Mouse (Mus musculus): ENCODE results near the gene Fam98c. TPM values are rescaled to one million over a fixed set of nuclear protein-coding genes. Genes with fewer than 3 reads are reported as not detected.
A peak's percentile ranks its signal among the peaks of the same experiment; 100 is the strongest.
"Not testable (repeated sequence)": the region's sequence is repeated elsewhere in the genome, so short reads cannot be mapped to it uniquely, and the experiment has no call there.

Fam98c gene
- total RNA-seq, 2 experiments from 2014 or later: 25.1 to 26.0 TPM

DNA sequence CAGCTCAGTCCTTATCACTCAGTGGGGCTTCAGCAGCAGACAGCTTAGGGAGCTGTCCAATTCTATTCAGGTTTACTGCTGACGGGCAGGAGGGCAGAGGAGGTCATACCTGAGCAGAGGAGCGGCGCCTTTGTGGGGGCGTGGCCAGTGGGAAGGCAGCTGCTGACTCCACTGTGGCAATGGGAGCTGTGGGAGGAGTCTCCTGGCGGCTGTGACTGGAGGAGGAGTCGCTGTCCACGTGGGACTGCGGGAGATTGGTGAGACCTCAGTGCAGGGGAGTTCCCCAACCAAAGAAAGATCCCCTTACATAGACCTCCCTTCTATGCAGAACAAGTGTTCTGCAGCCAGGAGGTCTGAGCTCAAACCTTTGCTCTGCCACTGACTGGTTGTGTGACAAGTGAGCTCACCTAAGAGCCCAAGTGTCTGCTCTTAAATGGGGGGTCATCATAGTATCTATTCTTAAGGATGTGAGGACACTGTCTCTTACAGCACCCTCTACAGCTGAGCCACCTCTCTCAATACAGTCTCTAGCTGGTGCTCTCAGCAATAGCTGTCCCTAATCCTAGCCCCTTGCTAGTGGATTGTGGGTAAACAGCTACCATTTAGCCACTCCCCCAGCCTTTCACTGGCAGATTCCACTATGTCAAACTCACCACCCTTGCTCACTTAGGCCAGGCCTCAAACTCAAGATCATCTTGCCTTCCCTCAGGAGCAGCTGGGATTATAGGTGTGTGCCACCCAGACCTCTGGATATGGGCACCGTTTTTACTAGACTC, 6.9 kb upstream of the Fam98c start:
- DNase-seq (ENCODE audit: extremely low spot score in 1 of 2, low spot score in 2 of 2): peak in 1 of 2 experiments; percentile 48
- intact Hi-C loops (cut with DNase I): no loop called here

DNA sequence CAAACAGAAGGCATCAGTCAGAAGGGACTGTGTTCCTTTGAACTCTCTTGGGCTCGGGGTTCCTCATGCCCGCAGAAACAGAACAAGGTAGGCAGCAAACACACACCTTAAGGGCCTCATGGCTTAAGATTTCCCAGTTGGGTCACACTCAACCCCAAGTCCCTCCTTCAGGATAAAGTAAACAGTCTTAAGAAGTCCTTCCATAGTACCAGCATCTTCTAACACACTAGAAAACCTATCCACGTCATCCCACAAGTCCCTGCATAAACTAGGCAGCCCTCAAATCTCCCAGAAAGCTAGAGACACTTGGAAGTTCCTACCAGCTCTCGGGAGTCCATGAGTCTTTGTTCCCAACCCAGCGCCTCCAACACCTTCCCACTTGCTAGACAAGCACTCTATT, 6.3 kb upstream of the Fam98c start:
- DNase-seq (ENCODE audit: extremely low spot score in 1 of 2, low spot score in 2 of 2): no peak
- intact Hi-C loops (cut with DNase I): no loop called here

DNA sequence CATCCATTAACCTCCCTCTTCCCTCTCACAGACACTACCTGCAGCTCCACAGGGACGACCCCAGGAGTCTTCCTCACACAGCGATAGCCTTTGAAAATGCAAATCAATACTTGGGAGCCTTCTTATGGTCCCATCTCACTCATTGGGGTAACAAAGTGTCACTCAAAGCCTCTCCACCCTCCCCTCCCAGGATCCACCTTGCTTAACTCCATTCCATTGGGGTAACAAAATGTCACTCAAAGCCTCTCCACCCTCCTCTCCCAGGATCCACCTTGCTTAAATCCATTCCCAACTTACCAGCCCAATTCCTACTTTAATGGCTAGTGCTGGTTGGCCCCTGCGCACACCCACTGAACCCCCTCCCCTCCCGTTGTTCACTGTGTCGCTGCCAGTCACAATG, 2.2 kb upstream of the Fam98c start:
- no peak for DNase-seq (ENCODE audit: extremely low spot score in 1 of 2, low spot score in 2 of 2)
- intact Hi-C loops (cut with DNase I): no loop called here

GRCm38 (mm10) chr7:29155196-29155837, 717 bp downstream of the Fam98c start:
- DNase-seq (ENCODE audit: extremely low spot score in 1 of 2, low spot score in 2 of 2): peak; percentile 85 to 95
- intact Hi-C loops (cut with DNase I): no loop called here

DNA sequence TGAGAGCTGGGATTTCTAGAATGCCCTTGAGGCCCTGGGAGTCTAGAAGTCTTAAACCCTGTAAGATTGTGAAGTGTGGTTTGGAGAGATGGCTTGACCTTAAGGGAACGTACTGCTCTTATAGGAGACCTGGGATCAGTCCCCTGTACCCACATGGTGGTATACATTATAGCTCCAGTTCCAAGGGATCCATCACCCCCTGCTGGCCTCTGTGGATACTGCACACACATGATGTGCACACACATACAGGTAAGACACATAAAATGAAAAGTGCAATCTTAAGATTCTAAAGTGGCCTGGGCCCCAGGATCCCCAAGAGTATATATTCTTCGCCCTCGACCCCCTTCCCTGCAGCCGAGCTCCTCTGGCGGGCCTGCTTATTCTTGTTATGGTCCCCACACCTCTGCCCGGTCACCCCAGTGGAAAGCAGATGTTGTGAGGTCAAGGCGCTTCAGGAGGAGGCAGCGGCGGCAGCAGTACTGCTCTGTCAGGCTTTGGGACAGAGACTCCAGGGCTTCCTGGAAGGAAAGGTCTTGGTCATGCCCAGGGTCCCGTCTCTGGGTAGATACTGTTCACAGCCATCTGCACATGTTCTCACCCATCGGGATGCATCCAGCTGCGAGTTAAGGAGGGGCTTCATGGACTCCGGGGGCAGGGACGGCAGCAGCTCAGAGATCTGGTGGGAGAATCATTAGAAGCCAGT, 1.9 kb downstream of the Fam98c start:
- intact Hi-C loops (cut with DNase I): no loop called here
- no peak for DNase-seq (ENCODE audit: extremely low spot score in 1 of 2, low spot score in 2 of 2)

- intact Hi-C loops (cut with DNase I): no loop called here
- no peak for DNase-seq (ENCODE audit: extremely low spot score in 1 of 2, low spot score in 2 of 2)
Observed at GRCm38 (mm10) chr7:29151486-29151885, 4.5 kb downstream of the Fam98c start.

GRCm38 (mm10) chr7:29148771-29149170, 7.3 kb downstream of the Fam98c start:
- DNase-seq (ENCODE audit: extremely low spot score in 1 of 2, low spot score in 2 of 2): no peak
- intact Hi-C loops (cut with DNase I): no loop called here

- DNase-seq (ENCODE audit: extremely low spot score in 1 of 2, low spot score in 2 of 2): no peak
- intact Hi-C loops (cut with DNase I): no loop called here
Observed at GRCm38 (mm10) chr7:29146625-29147367, 9.2 kb downstream of the Fam98c start.

DNA sequence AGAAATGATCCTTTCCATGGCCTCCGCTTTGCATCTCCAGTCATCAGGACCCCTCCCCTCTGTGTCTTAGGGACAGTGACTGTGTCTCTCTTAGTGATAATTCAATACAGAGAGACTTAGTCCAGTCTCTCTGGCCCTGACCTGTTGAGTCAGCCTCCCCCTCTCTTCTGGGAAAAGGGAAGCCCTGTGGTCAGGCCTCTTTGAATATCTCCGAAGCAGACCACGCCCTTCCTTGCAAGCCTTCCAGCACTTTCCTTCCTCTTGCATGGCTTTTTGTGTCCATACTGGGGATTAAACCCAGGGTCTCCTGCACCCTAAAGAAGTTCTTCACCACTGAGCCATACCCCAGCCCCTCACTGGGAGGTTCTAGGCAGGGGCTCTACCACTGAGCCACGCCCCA, 12.0 kb downstream of the Fam98c start:
- intact Hi-C loops (cut with DNase I): no loop called here

GRCm38 (mm10) chr7:29141416-29141815, 14.6 kb downstream of the Fam98c start:
- intact Hi-C loops (cut with DNase I): no loop called here
- DNase-seq (ENCODE audit: extremely low spot score in 1 of 2, low spot score in 2 of 2): no peak

More for the DNA sequence above, 12.0 kb downstream of the Fam98c start:
- no peak for DNase-seq (ENCODE audit: extremely low spot score in 1 of 2, low spot score in 2 of 2)

DNA sequence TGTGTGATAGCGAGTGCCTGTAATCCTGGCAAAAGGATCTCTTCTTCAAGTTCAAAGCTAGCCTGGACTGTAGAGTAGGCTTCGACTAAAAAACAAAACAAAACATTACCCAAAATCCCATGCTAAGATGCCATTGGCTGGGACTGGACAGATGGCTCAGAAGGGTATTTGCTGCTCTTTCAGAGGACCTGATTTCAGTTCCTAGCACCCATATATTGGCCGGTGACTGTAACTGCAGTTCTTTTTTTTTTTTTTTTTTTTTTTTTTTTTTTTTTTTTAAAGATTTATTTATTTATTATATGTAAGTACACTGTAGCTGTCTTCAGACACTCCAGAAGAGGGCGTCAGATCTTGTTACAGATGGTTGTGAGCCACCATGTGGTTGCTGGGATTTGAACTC, 16.8 kb downstream of the Fam98c start:
- intact Hi-C loops (cut with DNase I); DNase-seq (ENCODE audit: extremely low spot score in 1 of 2, low spot score in 2 of 2): not testable (repeated sequence)

- intact Hi-C loops (cut with DNase I): no loop called here
- DNase-seq (ENCODE audit: extremely low spot score in 1 of 2, low spot score in 2 of 2): peak in 1 of 2 experiments; percentile 22
Observed at GRCm38 (mm10) chr7:29137429-29137828, 18.6 kb downstream of the Fam98c start.

- DNase-seq (ENCODE audit: extremely low spot score in 1 of 2, low spot score in 2 of 2): peak in 1 of 2 experiments; percentile 70
- intact Hi-C loops (cut with DNase I): no loop called here
Observed at GRCm38 (mm10) chr7:29134693-29135386, 21.2 kb downstream of the Fam98c start, which contains the start of gene Rasgrp4. TSS of gene Rasgrp4 (plus strand) at chr7:29134851.

DNA sequence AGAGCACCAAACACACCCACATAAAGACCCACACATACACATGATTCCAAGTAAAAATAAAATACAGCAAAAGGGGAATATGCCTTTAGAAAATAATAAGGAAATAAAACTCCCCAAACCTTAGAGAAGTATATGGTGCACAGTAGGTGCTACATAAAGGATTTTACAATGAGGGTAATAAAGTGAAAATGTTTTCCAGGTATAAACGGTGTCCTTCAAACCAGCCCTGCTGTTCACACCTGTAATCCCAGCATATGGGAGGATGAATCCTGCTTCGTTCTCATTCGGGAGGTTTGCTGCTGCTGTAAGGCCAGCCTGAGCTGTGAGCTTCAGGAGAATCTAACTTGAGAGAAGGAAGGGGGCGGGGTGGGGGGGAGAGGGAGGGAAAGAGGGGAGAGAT, 21.8 kb downstream of the Fam98c start:
- intact Hi-C loops (cut with DNase I): no loop called here
- no peak for DNase-seq (ENCODE audit: extremely low spot score in 1 of 2, low spot score in 2 of 2)

DNA sequence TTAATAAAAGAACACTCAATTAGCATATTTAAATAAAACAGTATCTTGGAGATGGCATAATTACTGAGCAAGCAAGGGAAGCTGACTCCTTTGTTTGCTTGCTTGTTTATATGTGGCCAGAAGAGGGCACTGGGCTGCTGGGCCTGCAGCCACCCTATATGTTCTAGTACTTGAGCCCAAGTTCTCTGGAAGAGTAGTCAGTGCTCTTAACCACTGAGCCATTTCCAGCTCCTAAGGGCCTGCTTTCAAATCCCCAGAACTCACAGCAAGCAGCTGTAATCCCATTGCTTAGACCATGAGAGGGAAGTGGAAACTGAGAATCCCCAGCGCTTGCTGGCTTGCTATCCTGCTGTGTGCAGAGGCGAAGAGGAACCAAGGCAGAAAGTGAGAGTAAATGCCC, 27.3 kb downstream of the Fam98c start:
- DNase-seq (ENCODE audit: extremely low spot score in 1 of 2, low spot score in 2 of 2): peak in 1 of 2 experiments; percentile 18
- intact Hi-C loops (cut with DNase I): no loop called here

GRCm38 (mm10) chr7:29126173-29126915, 29.7 kb downstream of the Fam98c start:
- peak in 1 of 2 experiments; percentile 48 for DNase-seq (ENCODE audit: extremely low spot score in 1 of 2, low spot score in 2 of 2)
- intact Hi-C loops (cut with DNase I): no loop called here

DNA sequence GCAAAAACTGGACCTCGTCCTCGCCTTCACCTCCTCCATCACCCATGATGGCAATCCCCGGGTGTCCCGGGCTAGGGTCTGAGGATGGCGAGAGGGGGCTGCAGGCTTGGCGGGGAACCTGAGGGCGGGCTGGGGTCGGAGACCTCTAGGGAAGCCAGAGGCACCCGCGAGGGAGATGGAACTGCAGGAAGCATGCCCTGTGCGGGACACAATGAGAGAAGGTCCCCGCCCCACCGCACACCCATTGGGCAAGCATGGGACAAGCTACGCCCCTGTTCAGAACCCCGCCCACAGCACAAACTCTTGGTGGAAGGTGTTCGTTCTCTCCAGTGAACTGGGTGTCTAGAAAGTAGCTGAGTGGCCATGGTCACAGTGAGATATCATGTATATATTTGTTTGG, 31.1 kb downstream of the Fam98c start, which contains the start of gene Ryr1:
Gene Ryr1, minus strand, starts transcription at position 210 of the 400 bp plus-strand sequence.
- DNase-seq (ENCODE audit: extremely low spot score in 1 of 2, low spot score in 2 of 2): peak in 1 of 2 experiments; percentile 68
- intact Hi-C loops (cut with DNase I): no loop called here
